Mouse (Mus musculus) embryo, embryonic 11.5 days (tissue): ENCODE measurements around the gene Zfp653.
A peak's percentile ranks its signal among the peaks of the same experiment; 100 is the strongest.
"Not testable (repeated sequence)": the region's sequence is repeated elsewhere in the genome, so short reads cannot be mapped to it uniquely, and the experiment has no call there.

Experiments used
- DNase-seq: peaks from one replicate; pipeline ENCODE4 v3.0.0-alpha.2; 2012; ENCODE audit warnings: low read depth, low spot score

The Zfp653 gene

DNA sequence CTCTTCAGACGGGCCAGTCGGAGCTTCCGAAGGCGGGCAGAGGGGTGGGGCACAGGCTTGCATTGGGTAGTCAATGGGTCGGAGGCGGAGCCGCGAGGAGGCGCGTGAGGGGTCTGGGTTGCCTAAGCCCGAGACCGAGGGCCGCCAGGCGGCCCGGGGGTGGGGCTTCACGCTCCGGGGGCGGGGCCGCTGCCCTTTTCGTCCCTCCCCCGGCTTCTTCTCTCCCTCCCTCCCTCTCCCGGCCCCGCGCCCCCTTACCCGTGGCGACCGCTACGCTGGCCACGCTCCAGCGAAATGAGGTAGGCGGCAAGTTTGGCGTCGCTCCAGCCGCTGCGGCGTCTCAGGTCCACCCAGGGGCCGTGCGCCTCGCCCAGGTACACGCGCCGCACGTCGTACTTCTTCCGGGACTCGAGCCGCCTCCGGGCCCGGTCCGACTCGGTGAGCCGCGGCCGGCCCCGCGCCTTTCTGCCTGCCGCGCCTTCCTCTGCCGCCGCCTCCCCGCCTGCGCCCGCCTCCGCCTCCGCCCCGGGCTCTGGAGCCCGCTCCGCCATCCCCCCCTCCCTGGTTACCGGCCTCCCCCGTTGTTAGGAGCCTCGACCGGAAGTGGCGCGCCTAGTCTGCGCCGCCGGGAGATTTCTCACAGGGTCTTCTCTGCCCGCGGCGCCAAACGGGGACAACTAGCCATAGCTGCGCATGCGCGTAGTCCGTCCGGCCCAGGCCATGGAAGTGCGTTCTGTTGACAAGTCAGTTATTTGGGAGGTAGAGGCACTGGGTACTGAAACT lies at the start of gene Zfp653, which contains the start of gene Gm49318:
TSS of gene Zfp653 (minus strand) at position 586 of the 783 bp plus-strand sequence.
TSS of gene Gm49318 (minus strand) at position 469 of the 783 bp plus-strand sequence.
- DNase-seq = peak; percentile 95

GRCm38 (mm10) chr9:22119543-22119942 lies 48.4 kb upstream of the Zfp653 start:
- no peak for DNase-seq

DNA sequence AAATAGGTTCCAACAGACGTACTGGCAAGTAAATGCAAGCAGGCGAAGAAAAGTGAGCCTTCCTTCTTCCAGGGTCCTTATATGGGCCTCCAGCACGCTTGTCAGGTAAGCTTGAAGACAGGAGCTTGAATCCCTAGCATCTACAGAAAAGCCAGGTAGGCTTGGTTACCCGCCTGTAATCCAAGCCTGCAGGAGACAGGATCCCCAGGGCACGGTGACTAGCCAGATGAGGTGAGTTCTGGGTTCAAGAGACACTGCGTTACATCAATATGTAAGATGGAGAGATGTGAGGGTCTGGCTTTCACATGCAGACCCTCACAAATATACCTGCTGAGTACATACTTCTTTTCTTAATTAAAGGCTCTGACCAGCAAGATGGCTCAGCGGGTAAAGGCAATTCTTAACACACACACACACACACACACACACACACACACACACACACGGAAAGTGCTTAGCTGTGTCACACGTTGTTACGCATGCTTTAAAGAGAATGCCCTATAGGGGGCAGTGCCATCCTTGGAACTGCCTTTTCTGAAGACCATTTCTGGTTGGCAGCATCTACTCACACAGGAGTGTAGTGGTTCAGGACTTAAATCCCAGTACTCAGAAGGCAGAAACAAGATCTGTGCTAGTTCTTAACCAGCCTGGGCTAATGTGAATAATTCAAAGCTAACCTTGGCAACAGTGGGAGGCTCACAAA lies 46.7 kb upstream of the Zfp653 start:
- no peak for DNase-seq

DNA sequence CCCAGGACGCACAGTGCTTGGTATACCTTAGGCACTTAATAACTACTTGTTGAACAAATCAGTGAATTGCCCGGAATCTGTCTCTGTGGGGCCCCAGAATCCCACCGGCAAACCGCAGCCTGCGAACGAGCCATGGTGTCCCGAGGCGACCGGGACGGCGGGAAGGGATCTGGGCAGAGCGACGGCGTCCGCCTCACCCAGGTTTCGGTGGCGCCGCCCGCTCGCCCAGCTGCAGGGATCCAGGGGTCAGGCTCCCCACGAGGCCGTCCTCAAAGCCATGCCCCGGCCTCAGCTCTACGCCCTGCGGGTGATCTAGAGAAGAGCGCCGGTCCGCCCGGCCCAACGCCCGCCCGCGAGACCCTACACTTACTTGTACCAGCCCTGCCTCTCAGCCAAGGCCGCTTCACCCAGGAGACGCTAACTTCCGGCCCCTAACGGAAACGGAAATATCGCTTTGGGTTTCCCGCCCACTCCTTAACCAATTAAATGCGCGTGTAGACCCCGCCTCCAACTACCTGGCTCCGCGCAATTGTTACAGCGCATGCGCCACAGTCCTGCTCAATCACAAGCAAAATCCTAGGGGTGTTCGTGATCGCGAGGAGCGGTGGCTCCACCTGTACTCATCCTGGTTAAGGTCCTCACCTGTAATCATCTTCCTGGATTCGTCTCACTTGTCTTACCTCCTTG lies 45.7 kb upstream of the Zfp653 start, which contains the start of gene Elof1:
TSS of gene Elof1 (minus strand) at position 433 of the 687 bp plus-strand sequence.
- peak; percentile 94 for DNase-seq

GRCm38 (mm10) chr9:22116086-22116485 lies 44.9 kb upstream of the Zfp653 start:
- no peak for DNase-seq

DNA sequence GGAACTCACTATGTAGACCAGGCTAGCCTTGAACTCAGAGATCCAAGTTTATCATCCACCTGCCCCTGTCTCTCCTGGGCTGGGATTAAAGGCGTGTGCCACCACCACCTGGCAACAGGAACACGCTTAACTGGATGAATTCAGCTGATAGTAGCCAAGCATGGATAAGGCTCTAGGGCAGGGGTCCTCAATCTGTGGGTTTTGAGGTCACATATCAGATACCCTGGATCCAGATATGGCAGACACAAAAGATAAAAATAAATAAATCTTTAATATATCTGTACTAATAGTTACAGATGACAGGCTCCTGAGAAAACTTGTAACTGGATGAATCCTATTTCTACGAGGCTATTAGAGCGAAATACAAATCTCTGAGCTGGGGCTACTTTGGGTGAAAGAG lies 44.5 kb upstream of the Zfp653 start:
- DNase-seq = no peak

GRCm38 (mm10) chr9:22108194-22108593 lies 37.0 kb upstream of the Zfp653 start:
- DNase-seq = no peak

- DNase-seq = no peak
These were observed 28.7 kb upstream of the Zfp653 start for GRCm38 (mm10) chr9:22099922-22100321.

DNA sequence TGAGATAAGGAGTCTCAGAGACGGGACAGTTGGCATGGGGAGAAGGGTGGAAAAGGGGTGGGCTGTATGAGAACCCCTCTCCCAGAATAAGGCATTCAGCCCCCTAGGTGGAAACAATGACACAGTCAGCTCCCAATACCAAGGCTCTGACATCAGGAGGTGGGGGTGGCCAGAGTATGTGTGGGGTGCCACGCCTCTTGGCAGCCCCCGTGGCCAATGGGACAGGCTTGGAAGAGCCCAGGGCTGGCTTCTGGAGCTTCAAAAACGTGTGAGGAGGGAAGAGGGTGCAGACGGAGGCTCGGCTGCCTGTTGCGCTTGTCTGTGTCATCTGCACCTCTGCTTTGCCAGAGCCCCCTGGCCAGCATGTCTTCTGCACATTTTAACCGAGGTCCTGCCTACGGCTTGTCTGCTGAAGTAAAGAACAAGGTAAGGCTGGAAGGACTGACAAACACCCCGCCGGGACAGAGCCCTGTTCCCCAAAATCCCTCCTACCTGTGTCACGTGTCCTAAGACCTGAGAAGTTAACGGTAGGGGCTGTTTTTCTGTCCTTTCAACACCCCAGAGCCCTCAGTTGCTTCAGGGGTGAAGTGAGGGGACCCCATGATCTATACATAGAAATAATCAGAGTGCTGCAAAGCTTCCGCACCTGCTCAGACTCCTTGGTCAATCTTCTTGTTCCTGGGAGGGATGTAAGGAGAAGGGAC lies 28.0 kb upstream of the Zfp653 start, which contains the start of gene Cnn1:
TSS of gene Cnn1 (plus strand) at position 224 of the 704 bp plus-strand sequence.
- no peak for DNase-seq

GRCm38 (mm10) chr9:22095854-22096307 lies 24.7 kb upstream of the Zfp653 start:
- peak; percentile 54 for DNase-seq

GRCm38 (mm10) chr9:22092746-22093145 lies 21.6 kb upstream of the Zfp653 start:
- no peak for DNase-seq

DNA sequence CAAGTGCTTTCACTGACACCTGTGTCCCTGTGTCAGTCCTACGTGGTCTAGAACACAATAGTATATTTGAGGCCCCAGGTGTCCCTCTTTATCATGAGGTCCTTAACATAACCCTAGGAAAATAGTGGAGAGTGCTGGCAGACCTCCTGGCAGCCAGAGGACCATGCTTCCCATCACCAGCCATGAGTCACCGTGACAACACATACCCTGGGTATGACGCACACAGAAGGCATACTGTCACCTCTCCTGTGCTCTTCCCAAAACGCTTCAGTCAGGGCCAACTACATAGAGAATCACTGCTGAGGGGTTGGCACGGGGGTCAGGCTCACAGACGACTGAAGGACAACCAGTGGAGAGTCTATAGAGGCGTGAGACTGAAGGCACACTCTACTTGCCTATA lies 18.8 kb upstream of the Zfp653 start:
- DNase-seq = no peak

DNA sequence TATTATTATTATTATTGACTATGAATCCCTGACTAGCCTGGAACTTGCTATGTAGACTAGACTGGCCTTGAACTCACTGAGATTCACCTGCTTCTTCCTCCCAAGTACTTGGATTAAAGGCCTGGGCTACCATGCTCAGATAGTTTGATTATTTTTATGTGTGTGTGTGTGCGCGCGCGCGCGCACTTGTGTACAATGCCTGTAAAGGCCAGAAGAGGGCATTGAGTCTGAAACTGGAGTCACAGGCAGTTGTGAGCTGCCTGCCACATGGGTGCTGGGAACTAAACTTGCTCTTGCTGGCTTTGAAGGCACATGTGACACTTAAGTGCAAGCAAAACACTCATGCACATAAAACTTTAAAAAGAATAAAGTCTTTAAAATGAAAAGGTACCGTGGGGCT lies 18.1 kb upstream of the Zfp653 start:
- DNase-seq = no peak

DNA sequence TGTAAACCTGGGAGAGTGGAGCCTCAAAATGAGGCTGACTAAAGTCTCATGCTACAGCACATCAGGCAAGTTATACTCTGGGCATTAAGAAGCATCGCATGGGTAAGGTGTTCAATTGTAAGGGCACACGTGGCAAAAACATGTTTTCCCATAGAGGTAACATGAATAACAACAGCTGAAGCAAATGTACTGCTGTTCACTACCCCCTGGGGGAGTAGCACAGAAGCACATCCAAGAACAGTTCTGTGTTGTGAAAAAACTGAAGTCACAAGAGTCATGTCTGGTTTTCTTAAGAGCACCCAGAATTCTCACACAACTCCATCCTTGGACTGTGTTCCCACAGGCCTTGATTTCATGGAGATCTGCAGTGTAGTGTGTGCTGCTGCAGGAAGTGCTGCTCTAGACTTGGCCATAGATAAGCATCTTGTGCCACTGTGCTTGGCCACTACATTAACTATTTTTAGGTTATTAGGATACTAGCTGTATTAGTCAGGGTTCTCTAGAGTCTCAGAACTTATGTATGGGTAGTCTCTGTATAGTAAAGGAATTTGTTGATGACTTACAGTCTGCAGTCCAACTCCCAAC lies 15.9 kb upstream of the Zfp653 start:
- no peak for DNase-seq

DNA sequence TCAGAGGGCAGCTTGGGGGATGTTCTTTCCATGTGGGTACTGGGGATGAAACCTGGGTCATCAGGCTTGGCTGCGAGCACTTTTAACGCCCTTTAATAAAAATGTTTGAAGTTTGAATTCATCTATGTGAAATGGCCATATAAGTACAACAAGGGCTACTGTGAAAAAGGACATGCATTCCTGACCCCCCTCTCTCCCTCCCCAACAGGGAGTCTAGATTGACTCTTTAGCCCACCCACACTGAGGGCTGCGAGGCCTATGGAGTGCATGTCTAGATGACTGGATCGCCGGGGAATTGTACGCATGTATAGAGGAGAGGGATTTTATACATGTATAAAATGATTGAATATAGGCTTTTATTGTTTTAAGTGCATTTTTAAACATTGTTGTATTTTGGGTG lies 14.8 kb upstream of the Zfp653 start:
- DNase-seq = no peak

DNA sequence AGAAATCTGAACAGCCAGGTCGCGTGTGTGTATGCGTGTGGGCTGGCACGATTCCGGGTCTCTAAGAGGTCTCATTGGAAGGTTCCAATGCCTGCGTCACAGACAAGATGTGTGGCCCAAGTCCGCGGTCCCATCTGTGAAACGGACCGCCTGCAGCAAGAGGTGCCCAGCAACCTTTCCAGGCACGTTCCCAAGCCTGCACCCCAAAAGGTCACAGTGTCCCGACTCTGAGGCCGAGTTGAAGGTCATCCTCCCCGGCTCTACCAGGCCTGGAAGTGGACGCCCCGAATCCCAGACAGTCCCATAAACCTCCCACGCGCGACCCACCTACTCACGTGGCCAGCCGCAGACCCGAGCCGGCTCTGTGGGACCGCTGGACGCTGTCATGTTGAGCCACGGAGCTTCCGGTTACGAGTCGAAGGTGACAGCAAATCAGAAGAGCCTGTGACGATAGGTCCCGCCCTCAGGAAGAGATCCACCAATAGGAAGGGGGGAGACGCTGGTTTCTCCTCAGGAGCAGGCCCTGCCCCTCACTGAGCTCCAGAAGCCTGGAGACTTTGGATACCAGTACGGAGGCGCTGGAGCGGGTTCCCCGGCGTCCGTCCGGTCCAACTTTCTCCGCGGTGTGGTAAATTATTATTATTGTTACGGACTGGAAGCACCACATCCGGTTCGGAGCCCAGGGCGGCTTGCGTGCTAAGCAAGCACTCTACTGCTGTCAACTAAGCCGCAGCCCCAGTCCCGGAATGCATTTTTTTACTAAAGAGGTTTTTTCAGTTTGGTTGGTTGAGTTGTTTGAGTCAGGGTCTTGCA lies 14.1 kb upstream of the Zfp653 start, which contains the start of gene Ecsit:
TSS of gene Ecsit (minus strand) at position 417 of the 813 bp plus-strand sequence.
- DNase-seq = peak; percentile 91

GRCm38 (mm10) chr9:22084667-22085021 lies 13.5 kb upstream of the Zfp653 start:
- DNase-seq = no peak

DNA sequence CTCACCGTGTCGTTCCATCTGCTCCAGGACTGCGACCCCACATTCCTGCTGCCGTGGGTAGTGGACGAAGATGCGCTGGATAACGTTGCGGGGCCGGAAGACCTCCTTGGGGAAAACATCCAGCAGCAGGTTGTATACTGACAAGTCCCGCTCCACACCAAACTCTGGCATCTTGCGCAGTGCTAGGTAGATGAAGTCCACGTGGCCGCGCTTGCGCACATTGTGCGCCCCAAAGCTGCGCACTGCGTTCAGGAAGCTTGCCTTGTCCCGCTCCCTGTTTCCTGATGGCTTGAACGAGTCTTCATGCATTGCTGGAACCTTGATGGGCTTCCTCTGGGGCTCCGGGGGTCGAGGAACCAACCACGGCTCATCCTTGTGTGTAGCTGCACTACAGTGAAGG lies 5.0 kb upstream of the Zfp653 start:
- DNase-seq = no peak

GRCm38 (mm10) chr9:22075778-22076177 lies 4.6 kb upstream of the Zfp653 start:
- DNase-seq = not testable (repeated sequence)

DNA sequence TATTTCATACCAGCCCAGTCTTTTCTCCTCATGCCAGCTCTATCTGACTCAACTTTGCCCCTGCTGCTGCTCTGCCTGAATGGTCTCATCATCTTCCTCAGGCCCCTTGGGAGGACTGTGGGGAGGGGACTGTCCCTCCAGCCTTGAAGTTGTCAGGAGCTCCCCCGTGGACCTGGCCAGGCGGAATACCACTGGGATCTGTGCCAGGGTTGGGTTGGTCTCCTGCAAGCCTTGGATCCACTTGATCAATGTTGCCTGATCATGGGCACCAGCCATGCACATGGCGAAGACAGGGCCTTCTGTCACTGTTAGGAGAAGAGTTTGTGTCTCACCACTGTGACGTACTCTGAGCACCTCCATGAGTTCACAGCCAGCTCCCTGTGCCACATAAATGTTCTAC lies 1.1 kb upstream of the Zfp653 start:
- no peak for DNase-seq
